Mouse (Mus musculus): ENCODE results near the gene Olfr239. TPM values are rescaled to one million over a fixed set of nuclear protein-coding genes. Genes with fewer than 3 reads are reported as not detected.
"Not testable (repeated sequence)": the region's sequence is repeated elsewhere in the genome, so short reads cannot be mapped to it uniquely, and the experiment has no call there.

The Olfr239 gene
- polyA plus RNA-seq (2014; fragmentation: Nextera tagmentation; extraction: Ambion mirVana) = 0.05 TPM in 1 of 2 replicates, not detected in the other

- H3K27me3 ChIP-seq (ENCODE audit: control insufficient read depth, insufficient read depth, low read length); ATAC-seq (ENCODE audit: low FRiP score); DNase-seq (ENCODE audit: low spot score); H3K27ac ChIP-seq; H3K9ac ChIP-seq; H3K4me1 ChIP-seq (replicated peaks; ENCODE audit: control insufficient read depth, insufficient read depth, low read length); H3K36me3 ChIP-seq (replicated peaks; ENCODE audit: control insufficient read depth, insufficient read depth); H3K9me3 ChIP-seq (ENCODE audit: control insufficient read depth, low read length); H3K4me2 ChIP-seq (replicated peaks); H3K4me3 ChIP-seq (replicated peaks; ENCODE audit: low read length): not testable (repeated sequence)
- no CpG with 5 or more reads among the region's 2 CpGs for WGBS
Observed at GRCm38 (mm10) chr17:33191002-33191401, at the start of gene Olfr239. Gene Olfr239, plus strand, starts transcription at chr17:33191302.

GRCm38 (mm10) chr17:33168147-33168546 is 23.0 kb upstream of the Olfr239 start, which contains the start of gene Olfr55:
Gene Olfr55, plus strand, starts transcription at chr17:33168447.
- DNase-seq (ENCODE audit: low spot score); H3K27me3 ChIP-seq (ENCODE audit: control insufficient read depth, insufficient read depth, low read length); H3K9me3 ChIP-seq (ENCODE audit: control insufficient read depth, low read length); H3K9ac ChIP-seq; H3K27ac ChIP-seq; H3K4me2 ChIP-seq (replicated peaks); H3K36me3 ChIP-seq (replicated peaks; ENCODE audit: control insufficient read depth, insufficient read depth); H3K4me3 ChIP-seq (replicated peaks; ENCODE audit: low read length); H3K4me1 ChIP-seq (replicated peaks; ENCODE audit: control insufficient read depth, insufficient read depth, low read length); ATAC-seq (ENCODE audit: low FRiP score): not testable (repeated sequence)
- 86% methylated on average over 1 of the region's 1 CpGs for WGBS

- Histone ChIP-seq H3K27me3 (ENCODE audit: control insufficient read depth, insufficient read depth, low read length) (no peaks in the 10 kb centered on the region), H3K27ac (no peak within 1 kb of the TSS), H3K9me3 (ENCODE audit: control insufficient read depth, low read length) (peaks cover 22% of the 10 kb centered on the region), H3K36me3 (replicated peaks; ENCODE audit: control insufficient read depth, insufficient read depth) (no peaks in the 10 kb centered on the region), H3K4me2 (replicated peaks) (no peak within 1 kb of the TSS), H3K9ac (no peak within 1 kb of the TSS), H3K4me3 (replicated peaks; ENCODE audit: low read length) (no peak within 1 kb of the TSS), H3K4me1 (replicated peaks; ENCODE audit: control insufficient read depth, insufficient read depth, low read length) (no peaks in the 10 kb centered on the region)
- 84% methylated on average over 2 of the region's 2 CpGs for WGBS
- DNase-seq (ENCODE audit: low spot score) (no peak), ATAC-seq (ENCODE audit: low FRiP score) (no peak)
Observed at GRCm38 (mm10) chr17:33221590-33221989, 30.5 kb downstream of the Olfr239 start, which contains the start of gene Olfr1564. Gene Olfr1564, minus strand, starts transcription at chr17:33221690.

DNA sequence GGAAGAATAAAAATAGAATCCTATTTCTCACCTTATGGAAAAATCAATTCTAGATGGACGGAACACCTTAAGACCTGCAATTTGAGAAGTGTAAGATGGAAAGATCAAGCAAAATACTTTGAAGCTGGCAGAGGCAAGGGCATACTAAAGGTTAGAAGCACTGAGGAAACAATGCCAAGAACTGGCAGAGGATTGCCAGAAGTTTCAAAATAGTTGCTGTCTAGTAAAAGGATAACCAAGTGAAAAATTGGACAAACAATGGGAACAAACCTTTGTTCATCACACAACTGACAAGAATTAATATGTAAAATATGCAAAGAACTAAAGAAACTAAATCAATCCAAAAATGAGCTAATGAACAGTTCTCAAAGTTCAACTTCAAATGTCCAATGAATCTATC is 45.5 kb downstream of the Olfr239 start:
- H3K4me3 ChIP-seq (replicated peaks; ENCODE audit: low read length); H3K9ac ChIP-seq; DNase-seq (ENCODE audit: low spot score); H3K27me3 ChIP-seq (ENCODE audit: control insufficient read depth, insufficient read depth, low read length); H3K4me1 ChIP-seq (replicated peaks; ENCODE audit: control insufficient read depth, insufficient read depth, low read length); H3K4me2 ChIP-seq (replicated peaks); H3K27ac ChIP-seq; ATAC-seq (ENCODE audit: low FRiP score): not testable (repeated sequence)
- WGBS = 91% methylated on average over 1 of the region's 1 CpGs
- Histone ChIP-seq H3K36me3 (replicated peaks; ENCODE audit: control insufficient read depth, insufficient read depth) (peaks cover 15% of the 10 kb centered on the region), H3K9me3 (ENCODE audit: control insufficient read depth, low read length) (peaks cover 15% of the 10 kb centered on the region)

Other genes starting within 250 kb of the Olfr239 start
- gene Cyp4f13, start 243.9 kb upstream of the Olfr239 start, polyA plus RNA-seq (2014; fragmentation: Nextera tagmentation; extraction: Ambion mirVana) = 9.4 and 10.1 TPM in 2 replicates
- gene Zfp472, start 225.5 kb upstream of the Olfr239 start, polyA plus RNA-seq (2014; fragmentation: Nextera tagmentation; extraction: Ambion mirVana) = 8.5 and 8.9 TPM in 2 replicates
- gene Zfp952, start 198.2 kb upstream of the Olfr239 start, polyA plus RNA-seq (2014; fragmentation: Nextera tagmentation; extraction: Ambion mirVana) = 20.2 and 23.5 TPM in 2 replicates
- gene Zfp763, start 157.9 kb upstream of the Olfr239 start, polyA plus RNA-seq (2014; fragmentation: Nextera tagmentation; extraction: Ambion mirVana) = 29.1 and 31.2 TPM in 2 replicates
- not detected in 2 replicates for gene 4921501E09Rik, start 123.2 kb upstream of the Olfr239 start, polyA plus RNA-seq (2014; fragmentation: Nextera tagmentation; extraction: Ambion mirVana)
- 20.9 and 25.6 TPM in 2 replicates for gene Zfp563, start 102.0 kb upstream of the Olfr239 start, polyA plus RNA-seq (2014; fragmentation: Nextera tagmentation; extraction: Ambion mirVana)
- gene Morc2b, start 51.6 kb upstream of the Olfr239 start, polyA plus RNA-seq (2014; fragmentation: Nextera tagmentation; extraction: Ambion mirVana) = 0.47 and 0.58 TPM in 2 replicates
- gene Olfr55, start 22.9 kb upstream of the Olfr239 start, polyA plus RNA-seq (2014; fragmentation: Nextera tagmentation; extraction: Ambion mirVana) = 0.07 and 0.12 TPM in 2 replicates
- 0.08 TPM in 1 of 2 replicates, not detected in the other for gene Olfr1564, start 30.4 kb downstream of the Olfr239 start, polyA plus RNA-seq (2014; fragmentation: Nextera tagmentation; extraction: Ambion mirVana)
- 28.5 and 30.0 TPM in 2 replicates for gene Zfp955a, start 63.8 kb downstream of the Olfr239 start, polyA plus RNA-seq (2014; fragmentation: Nextera tagmentation; extraction: Ambion mirVana)
- not detected in 2 replicates for gene Olfr63, start 73.4 kb downstream of the Olfr239 start, polyA plus RNA-seq (2014; fragmentation: Nextera tagmentation; extraction: Ambion mirVana)
- 17.1 and 17.7 TPM in 2 replicates for gene Zfp955b, start 98.2 kb downstream of the Olfr239 start, polyA plus RNA-seq (2014; fragmentation: Nextera tagmentation; extraction: Ambion mirVana)
- 18.9 and 25.5 TPM in 2 replicates for gene Zfp81, start 167.6 kb downstream of the Olfr239 start, polyA plus RNA-seq (2014; fragmentation: Nextera tagmentation; extraction: Ambion mirVana)
- gene Zfp101, start 203.3 kb downstream of the Olfr239 start, polyA plus RNA-seq (2014; fragmentation: Nextera tagmentation; extraction: Ambion mirVana) = 12.7 and 13.2 TPM in 2 replicates
- not detected in 2 replicates for gene Actl9, start 241.6 kb downstream of the Olfr239 start, polyA plus RNA-seq (2014; fragmentation: Nextera tagmentation; extraction: Ambion mirVana)